Mouse (Mus musculus) heart, adult 2 months (tissue): ENCODE measurements at regions not wholly inside any gene's neighbourhood (a gene's known extent, or its start where the extent isn't known, plus 50 kb on each side); places are given as distances from the start of the nearest gene placed in this dataset.
A peak's percentile ranks its signal among the peaks of the same experiment; 100 is the strongest.
"Not testable (repeated sequence)": the region's sequence is repeated elsewhere in the genome, so short reads cannot be mapped to it uniquely, and the experiment has no call there.

ENCODE experiments used
- DNase-seq, 2 experiments: peaks; one replicate each; pipeline ENCODE4 v3.0.0; 2021
- H3K27ac ChIP-seq: fragments of 200-600 bp; 2 replicates; pipeline ENCODE4 v1.8.1; 2022
- H3K27me3 ChIP-seq: fragments of 200-500 bp; 2 replicates; pipeline ENCODE4 v1.6.1; 2012; ENCODE audit warnings: mild to moderate bottlenecking, low read length, inconsistent platforms, mixed read lengths; ENCODE audit not compliant: control insufficient read depth, insufficient read depth
- H3K36me3 ChIP-seq: fragments of 200-500 bp; 2 replicates; pipeline ENCODE4 v1.6.1; 2012; ENCODE audit warnings: low read length, inconsistent platforms; ENCODE audit not compliant: control insufficient read depth, insufficient read depth
- H3K4me1 ChIP-seq: fragments of 200-500 bp; 2 replicates; pipeline ENCODE4 v1.6.1; 2011; ENCODE audit warnings: low read length; ENCODE audit not compliant: control insufficient read depth, insufficient read depth
- H3K4me3 ChIP-seq: fragments of 200-600 bp; 2 replicates; pipeline ENCODE4 v1.8.1; 2022
- H3K79me2 ChIP-seq: fragments of 200-500 bp; replicated peaks from 2 replicates; pipeline ENCODE4 v1.6.1; 2012; ENCODE audit warnings: mild to moderate bottlenecking, inconsistent platforms, low read length, moderate library complexity, mixed read lengths; ENCODE audit not compliant: control insufficient read depth, insufficient read depth
- H3K9ac ChIP-seq: fragments of 200-500 bp; 2 replicates; pipeline ENCODE4 v1.6.1; 2012; ENCODE audit warnings: low read depth, mild to moderate bottlenecking, control low read depth, inconsistent platforms, low read length, mixed read lengths
- CTCF ChIP-seq: fragments of 200-600 bp; IDR thresholded peaks from 2 replicates; pipeline ENCODE4 v1.8.1; 2022; ENCODE audit warnings: antibody characterized with exemption, mild to moderate bottlenecking, moderate library complexity
- EP300 ChIP-seq: fragments of 200-500 bp; IDR thresholded peaks from 2 replicates; pipeline ENCODE4 v1.6.1; 2011; ENCODE audit warnings: low read depth, low read length, control low read depth; ENCODE audit not compliant: insufficient read depth
- POLR2A ChIP-seq: fragments of 200-500 bp; IDR thresholded peaks from 2 replicates; pipeline ENCODE4 v1.6.1; 2011; ENCODE audit warnings: mild to moderate bottlenecking, low read depth, low read length, control low read depth; ENCODE audit not compliant: insufficient read depth
- WGBS: fragments of 180-500 bp; shearing (Covaris S2); methylation state at CpG from one replicate; pipeline ENCODE4 v1.1.7; 2018; 5-methylcytosine and 5-hydroxymethylcytosine counted together
- intact Hi-C: fragments of 180-260 bp; cut with DNase I; formaldehyde crosslinking; loops from one replicate; pipeline ENCODE4 v1.15.1; 2025

DNA sequence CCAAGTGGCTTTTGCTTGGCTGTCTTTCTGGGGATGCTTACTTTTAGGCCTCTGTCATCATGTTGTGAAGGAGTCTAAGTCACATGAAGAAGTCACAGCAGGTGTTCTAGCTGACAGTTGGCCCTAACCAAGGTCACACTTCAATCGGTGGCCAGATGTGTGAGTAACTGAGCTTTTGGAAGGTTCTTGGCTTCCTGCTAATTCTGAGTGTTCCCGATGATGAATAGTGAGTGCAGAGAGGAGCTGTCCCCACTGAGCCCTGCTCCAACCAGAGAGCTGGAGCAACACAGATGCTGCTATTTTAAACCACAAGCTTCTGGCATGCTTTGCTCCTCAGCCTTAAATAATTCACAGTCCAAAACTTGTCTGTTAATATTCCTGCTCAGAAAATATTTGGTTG lies 1966.6 kb downstream of the 9330182O14Rik start:
- H3K4me1 ChIP-seq = no peaks in the 10 kb centered on the region; the same call in 1 of the 2 replicates
- WGBS = 14% methylated on average over 2 of the region's 2 CpGs
- no peaks in the 10 kb centered on the region for H3K79me2 ChIP-seq
- DNase-seq = peak in 1 of 2 experiments; percentile 16
- H3K36me3 ChIP-seq = no peaks in the 10 kb centered on the region
- intact Hi-C loops = no loop called here
- H3K9ac ChIP-seq = no peak overlapping the region
- H3K27ac ChIP-seq = no peak overlapping the region
- no peak for TF ChIP-seq EP300
- no peak for TF ChIP-seq POLR2A
- TF ChIP-seq CTCF = no peak
- no peak overlapping the region for H3K4me3 ChIP-seq
- H3K27me3 ChIP-seq = no peaks in the 10 kb centered on the region

GRCm38 (mm10) chr15:42104816-42105215 lies 1970.7 kb downstream of the 9330182O14Rik start:
- intact Hi-C loops = no loop called here
- TF ChIP-seq EP300 = no peak
- no peak for TF ChIP-seq POLR2A
- no peak for TF ChIP-seq CTCF
- no peaks in the 10 kb centered on the region; the same call in 1 of the 2 replicates for H3K4me1 ChIP-seq
- H3K4me3 ChIP-seq = no peak overlapping the region
- no peak overlapping the region for H3K9ac ChIP-seq
- DNase-seq = no peak
- H3K79me2 ChIP-seq = no peaks in the 10 kb centered on the region
- no peak overlapping the region for H3K27ac ChIP-seq
- no peaks in the 10 kb centered on the region for H3K36me3 ChIP-seq
- 76% methylated on average over 2 of the region's 2 CpGs for WGBS
- no peaks in the 10 kb centered on the region for H3K27me3 ChIP-seq

GRCm38 (mm10) chr15:42107106-42107505 lies 1972.9 kb downstream of the 9330182O14Rik start:
- no peak overlapping the region for H3K4me3 ChIP-seq
- H3K4me1 ChIP-seq = no peaks in the 10 kb centered on the region; the same call in 1 of the 2 replicates
- no peak overlapping the region for H3K27ac ChIP-seq
- intact Hi-C loops = no loop called here
- H3K9ac ChIP-seq = no peak overlapping the region
- DNase-seq = no peak
- H3K79me2 ChIP-seq = no peaks in the 10 kb centered on the region
- TF ChIP-seq EP300 (no peak), CTCF (no peak), POLR2A (no peak)
- H3K36me3 ChIP-seq = no peaks in the 10 kb centered on the region
- no peaks in the 10 kb centered on the region for H3K27me3 ChIP-seq

- Histone ChIP-seq H3K79me2 (no peaks in the 10 kb centered on the region), H3K9ac (no peak overlapping the region), H3K27me3 (no peaks in the 10 kb centered on the region), H3K4me1 (no peaks in the 10 kb centered on the region), H3K27ac (no peak overlapping the region), H3K36me3 (no peaks in the 10 kb centered on the region), H3K4me3 (no peak overlapping the region)
- 65% methylated on average over 5 of the region's 5 CpGs for WGBS
- TF ChIP-seq CTCF (no peak), EP300 (no peak), POLR2A (no peak)
- no peak for DNase-seq
- intact Hi-C loops = no loop called here
Measured at GRCm38 (mm10) chr15:42111811-42112210, 1977.6 kb downstream of the 9330182O14Rik start.

- Histone ChIP-seq H3K36me3 (no peaks in the 10 kb centered on the region), H3K4me1 (no peaks in the 10 kb centered on the region), H3K4me3 (no peak overlapping the region), H3K27ac (no peak overlapping the region), H3K9ac (no peak overlapping the region), H3K27me3 (no peaks in the 10 kb centered on the region), H3K79me2 (no peaks in the 10 kb centered on the region)
- WGBS = 90% methylated on average over 1 of the region's 1 CpGs
- DNase-seq = no peak
- intact Hi-C loops = no loop called here
- TF ChIP-seq POLR2A (no peak), CTCF (no peak), EP300 (no peak)
Measured at GRCm38 (mm10) chr15:42127471-42127870, 1993.3 kb downstream of the 9330182O14Rik start.

DNA sequence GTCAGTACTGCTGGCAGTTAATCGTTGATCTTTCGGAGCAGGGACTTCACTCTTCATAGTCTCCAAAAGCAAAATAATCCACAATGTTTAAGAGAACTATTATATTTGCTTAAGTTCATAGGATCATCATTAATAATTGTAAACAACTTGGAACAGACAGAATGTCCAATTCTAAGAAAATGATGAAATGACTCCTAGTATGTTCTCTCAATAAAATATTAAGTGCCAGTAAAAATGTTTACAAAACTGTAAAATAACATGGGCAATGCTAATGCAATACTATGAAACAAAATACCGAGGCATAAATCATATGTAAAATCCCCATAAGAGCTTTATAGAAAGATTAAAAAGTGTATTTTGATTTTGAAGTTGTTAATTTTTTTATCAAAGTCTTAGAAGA lies 1994.8 kb downstream of the 9330182O14Rik start:
- no peak for TF ChIP-seq POLR2A
- TF ChIP-seq EP300 = no peak
- TF ChIP-seq CTCF = no peak

GRCm38 (mm10) chr15:42166546-42166945 lies 2032.4 kb downstream of the 9330182O14Rik start:
- no peak for TF ChIP-seq POLR2A
- no peak for TF ChIP-seq CTCF
- TF ChIP-seq EP300 = no peak
- H3K27me3 ChIP-seq = no peaks in the 10 kb centered on the region
- H3K27ac ChIP-seq = no peak overlapping the region
- no peaks in the 10 kb centered on the region for H3K36me3 ChIP-seq
- intact Hi-C loops = no loop called here
- no peak overlapping the region for H3K4me3 ChIP-seq
- no peak for DNase-seq
- no peak overlapping the region for H3K9ac ChIP-seq
- H3K4me1 ChIP-seq = no peaks in the 10 kb centered on the region
- no peaks in the 10 kb centered on the region for H3K79me2 ChIP-seq

More for the DNA sequence above, 1994.8 kb downstream of the 9330182O14Rik start:
- no peaks in the 10 kb centered on the region for H3K79me2 ChIP-seq
- H3K9ac ChIP-seq = no peak overlapping the region
- no peaks in the 10 kb centered on the region for H3K27me3 ChIP-seq
- 93% methylated on average over 3 of the region's 3 CpGs for WGBS
- no peak overlapping the region for H3K27ac ChIP-seq
- no peaks in the 10 kb centered on the region for H3K4me1 ChIP-seq
- intact Hi-C loops = no loop called here
- H3K36me3 ChIP-seq = no peaks in the 10 kb centered on the region
- no peak for DNase-seq
- H3K4me3 ChIP-seq = no peak overlapping the region

GRCm38 (mm10) chr15:42177766-42178165 lies 2043.6 kb downstream of the 9330182O14Rik start:
- H3K36me3 ChIP-seq, intact Hi-C loops: not testable (repeated sequence)
- 84% methylated on average over 1 of the region's 1 CpGs for WGBS

More at GRCm38 (mm10) chr15:42177766-42178165, 2043.6 kb downstream of the 9330182O14Rik start:
- not testable (repeated sequence) for H3K27ac ChIP-seq, H3K4me3 ChIP-seq, H3K79me2 ChIP-seq, H3K4me1 ChIP-seq, H3K27me3 ChIP-seq, H3K9ac ChIP-seq, DNase-seq
